Mouse (Mus musculus): ENCODE results near the gene Hbq1a. TPM values are rescaled to one million over a fixed set of nuclear protein-coding genes. Genes with fewer than 3 reads are reported as not detected.

Gene Hbq1a
- polyA plus RNA-seq, 1 experiment from 2014 or later: 1.2 TPM

DNA sequence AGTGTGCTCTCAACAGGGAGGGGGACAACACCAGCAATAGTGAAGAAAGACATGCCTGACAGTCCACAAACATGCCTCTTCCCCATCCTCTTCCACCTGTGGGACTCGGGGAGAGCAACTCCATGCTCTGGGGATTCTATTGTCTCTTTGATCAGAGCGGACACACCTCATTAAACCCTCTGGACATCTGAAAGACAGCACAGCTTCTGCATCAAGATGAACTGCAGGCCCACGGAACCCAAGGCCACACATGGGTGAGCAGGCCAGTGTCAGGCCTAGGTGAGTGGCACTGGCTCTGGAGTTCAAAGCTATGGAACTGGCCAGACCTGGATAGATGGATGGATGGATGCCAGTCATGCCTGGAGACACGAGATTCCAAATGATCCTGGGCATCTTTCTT, 9.6 kb downstream of the Hbq1a start:
- no peak overlapping the region for H3K4me2 ChIP-seq (ENCODE audit: low read length)
- H3K9ac ChIP-seq (ENCODE audit: low read length): no peak overlapping the region
- no peak overlapping the region for H3K4me3 ChIP-seq (ENCODE audit: control insufficient read depth in 1 of 2, insufficient read depth in 1 of 2, low read depth in 1 of 2, low read length in 2 of 2)
- H3K36me3 ChIP-seq (ENCODE audit: control insufficient read depth, insufficient read depth, low read length): no peaks in the 10 kb centered on the region
- no peaks in the 10 kb centered on the region for H3K27me3 ChIP-seq (ENCODE audit: control insufficient read depth, insufficient read depth, low read length)
- ATAC-seq (ENCODE audit: insufficient number of reproducible peaks, insufficient read depth, low FRiP score, low read depth): no peak
- WGBS: 61% methylated on average over 4 of the region's 4 CpGs
- H3K4me1 ChIP-seq (ENCODE audit: control insufficient read depth in 2 of 2, insufficient read depth in 2 of 2, low read length in 2 of 2): no peaks in the 10 kb centered on the region
- H3K9me3 ChIP-seq (ENCODE audit: control insufficient read depth, low read length): no peaks in the 10 kb centered on the region
- H3K27ac ChIP-seq (replicated peaks in 1 of 2; ENCODE audit: control insufficient read depth in 1 of 2, insufficient read depth in 1 of 2, low read depth in 2 of 2, low read length in 2 of 2): no peak overlapping the region

GRCm38 (mm10) chr11:32309928-32310327, 10.1 kb downstream of the Hbq1a start:
- Histone ChIP-seq H3K27ac (replicated peaks in 1 of 2; ENCODE audit: control insufficient read depth in 1 of 2, insufficient read depth in 1 of 2, low read depth in 2 of 2, low read length in 2 of 2) (no peak overlapping the region), H3K36me3 (ENCODE audit: control insufficient read depth, insufficient read depth, low read length) (no peaks in the 10 kb centered on the region), H3K9me3 (ENCODE audit: control insufficient read depth, low read length) (no peaks in the 10 kb centered on the region), H3K27me3 (ENCODE audit: control insufficient read depth, insufficient read depth, low read length) (no peaks in the 10 kb centered on the region), H3K4me3 (ENCODE audit: control insufficient read depth in 1 of 2, insufficient read depth in 1 of 2, low read depth in 1 of 2, low read length in 2 of 2) (no peak overlapping the region), H3K4me1 (ENCODE audit: control insufficient read depth in 2 of 2, insufficient read depth in 2 of 2, low read length in 2 of 2) (no peaks in the 10 kb centered on the region), H3K4me2 (ENCODE audit: low read length) (no peak overlapping the region), H3K9ac (ENCODE audit: low read length) (no peak overlapping the region)
- 68% methylated on average over 3 of the region's 3 CpGs for WGBS
- no peak for ATAC-seq (ENCODE audit: insufficient number of reproducible peaks, insufficient read depth, low FRiP score, low read depth)

- WGBS: 73% methylated on average over 3 of the region's 3 CpGs
- H3K36me3 ChIP-seq (ENCODE audit: control insufficient read depth, insufficient read depth, low read length): no peaks in the 10 kb centered on the region
- H3K4me1 ChIP-seq (ENCODE audit: control insufficient read depth in 2 of 2, insufficient read depth in 2 of 2, low read length in 2 of 2): peaks cover 2 to 3% of the 10 kb centered on the region in 2 experiments; a peak in 3 of 4 replicates
- no peak overlapping the region for H3K27ac ChIP-seq (replicated peaks in 1 of 2; ENCODE audit: control insufficient read depth in 1 of 2, insufficient read depth in 1 of 2, low read depth in 2 of 2, low read length in 2 of 2)
- no peak overlapping the region for H3K4me3 ChIP-seq (ENCODE audit: control insufficient read depth in 1 of 2, insufficient read depth in 1 of 2, low read depth in 1 of 2, low read length in 2 of 2)
- H3K9me3 ChIP-seq (ENCODE audit: control insufficient read depth, low read length): no peaks in the 10 kb centered on the region
- H3K4me2 ChIP-seq (ENCODE audit: low read length): no peak overlapping the region
- H3K27me3 ChIP-seq (ENCODE audit: control insufficient read depth, insufficient read depth, low read length): no peaks in the 10 kb centered on the region
- ATAC-seq (ENCODE audit: insufficient number of reproducible peaks, insufficient read depth, low FRiP score, low read depth): no peak
- H3K9ac ChIP-seq (ENCODE audit: low read length): no peak overlapping the region
Observed at GRCm38 (mm10) chr11:32316009-32316408, 16.1 kb downstream of the Hbq1a start.

GRCm38 (mm10) chr11:32320507-32321195, 20.8 kb downstream of the Hbq1a start:
- no peaks in the 10 kb centered on the region for H3K9me3 ChIP-seq (ENCODE audit: control insufficient read depth, low read length)
- H3K4me3 ChIP-seq (ENCODE audit: control insufficient read depth in 1 of 2, insufficient read depth in 1 of 2, low read depth in 1 of 2, low read length in 2 of 2): no peak overlapping the region
- 54% methylated on average over 11 of the region's 11 CpGs for WGBS
- H3K9ac ChIP-seq (ENCODE audit: low read length): no peak overlapping the region
- no peaks in the 10 kb centered on the region for H3K36me3 ChIP-seq (ENCODE audit: control insufficient read depth, insufficient read depth, low read length)
- no peaks in the 10 kb centered on the region; the same call in 1 of the 2 replicates for H3K27me3 ChIP-seq (ENCODE audit: control insufficient read depth, insufficient read depth, low read length)
- ATAC-seq (ENCODE audit: insufficient number of reproducible peaks, insufficient read depth, low FRiP score, low read depth): no peak
- peaks cover 3 to 4% of the 10 kb centered on the region in 2 experiments; a peak in 3 of 4 replicates for H3K4me1 ChIP-seq (ENCODE audit: control insufficient read depth in 2 of 2, insufficient read depth in 2 of 2, low read length in 2 of 2)
- H3K4me2 ChIP-seq (ENCODE audit: low read length): no peak overlapping the region
- H3K27ac ChIP-seq (replicated peaks in 1 of 2; ENCODE audit: control insufficient read depth in 1 of 2, insufficient read depth in 1 of 2, low read depth in 2 of 2, low read length in 2 of 2): no peak overlapping the region

- Histone ChIP-seq H3K36me3 (ENCODE audit: control insufficient read depth, insufficient read depth, low read length) (no peaks in the 10 kb centered on the region), H3K4me2 (ENCODE audit: low read length) (no peak overlapping the region), H3K4me3 (ENCODE audit: control insufficient read depth in 1 of 2, insufficient read depth in 1 of 2, low read depth in 1 of 2, low read length in 2 of 2) (no peak overlapping the region), H3K4me1 (ENCODE audit: control insufficient read depth in 2 of 2, insufficient read depth in 2 of 2, low read length in 2 of 2) (peaks cover 3 to 4% of the 10 kb centered on the region in 2 experiments; a peak in 3 of 4 replicates), H3K9ac (ENCODE audit: low read length) (no peak overlapping the region), H3K9me3 (ENCODE audit: control insufficient read depth, low read length) (no peaks in the 10 kb centered on the region), H3K27me3 (ENCODE audit: control insufficient read depth, insufficient read depth, low read length) (no peaks in the 10 kb centered on the region; the same call in 1 of the 2 replicates), H3K27ac (replicated peaks in 1 of 2; ENCODE audit: control insufficient read depth in 1 of 2, insufficient read depth in 1 of 2, low read depth in 2 of 2, low read length in 2 of 2) (no peak overlapping the region)
- ATAC-seq (ENCODE audit: insufficient number of reproducible peaks, insufficient read depth, low FRiP score, low read depth): no peak
- WGBS: 33% methylated on average over 8 of the region's 8 CpGs
Observed at GRCm38 (mm10) chr11:32321196-32321565, 21.3 kb downstream of the Hbq1a start.

- H3K4me1 ChIP-seq (ENCODE audit: control insufficient read depth in 2 of 2, insufficient read depth in 2 of 2, low read length in 2 of 2): peaks cover 3 to 4% of the 10 kb centered on the region in 2 experiments; a peak in 3 of 4 replicates
- no peak overlapping the region for H3K9ac ChIP-seq (ENCODE audit: low read length)
- no peaks in the 10 kb centered on the region for H3K36me3 ChIP-seq (ENCODE audit: control insufficient read depth, insufficient read depth, low read length)
- H3K9me3 ChIP-seq (ENCODE audit: control insufficient read depth, low read length): no peaks in the 10 kb centered on the region
- peak; percentile 59 for ATAC-seq (ENCODE audit: insufficient number of reproducible peaks, insufficient read depth, low FRiP score, low read depth)
- 0 out of 4 replicates have a peak overlapping the region, but pooled peaks of 1 of the 2 experiments have one; percentile 40 for H3K27ac ChIP-seq (replicated peaks in 1 of 2; ENCODE audit: control insufficient read depth in 1 of 2, insufficient read depth in 1 of 2, low read depth in 2 of 2, low read length in 2 of 2)
- H3K4me2 ChIP-seq (ENCODE audit: low read length): peak overlapping the region; percentile 56
- 12% methylated on average over 15 of the region's 15 CpGs for WGBS
- peak overlapping the region in 1 of 2 experiments; percentile 27; a peak in 2 of 4 replicates for H3K4me3 ChIP-seq (ENCODE audit: control insufficient read depth in 1 of 2, insufficient read depth in 1 of 2, low read depth in 1 of 2, low read length in 2 of 2)
- H3K27me3 ChIP-seq (ENCODE audit: control insufficient read depth, insufficient read depth, low read length): no peaks in the 10 kb centered on the region; the same call in 1 of the 2 replicates
Observed at GRCm38 (mm10) chr11:32324609-32325008, 24.7 kb downstream of the Hbq1a start.

- no peak overlapping the region for H3K9ac ChIP-seq (ENCODE audit: low read length)
- no peak overlapping the region for H3K4me3 ChIP-seq (ENCODE audit: control insufficient read depth in 1 of 2, insufficient read depth in 1 of 2, low read depth in 1 of 2, low read length in 2 of 2)
- no peaks in the 10 kb centered on the region for H3K27me3 ChIP-seq (ENCODE audit: control insufficient read depth, insufficient read depth, low read length)
- peak overlapping the region; percentile 11; the same call in 1 of the 2 replicates for H3K4me2 ChIP-seq (ENCODE audit: low read length)
- no peaks in the 10 kb centered on the region for H3K36me3 ChIP-seq (ENCODE audit: control insufficient read depth, insufficient read depth, low read length)
- peak overlapping the region in 1 of 2 experiments; percentile 46; a peak in 3 of 4 replicates for H3K27ac ChIP-seq (replicated peaks in 1 of 2; ENCODE audit: control insufficient read depth in 1 of 2, insufficient read depth in 1 of 2, low read depth in 2 of 2, low read length in 2 of 2)
- peaks cover 2 to 5% of the 10 kb centered on the region in 2 experiments; a peak in 2 of 4 replicates for H3K4me1 ChIP-seq (ENCODE audit: control insufficient read depth in 2 of 2, insufficient read depth in 2 of 2, low read length in 2 of 2)
- ATAC-seq (ENCODE audit: insufficient number of reproducible peaks, insufficient read depth, low FRiP score, low read depth): peak; percentile 66
- WGBS: 48% methylated on average over 6 of the region's 6 CpGs
- 0 out of 2 replicates have a peak, but pooled peaks cover 4% of the 10 kb centered on the region for H3K9me3 ChIP-seq (ENCODE audit: control insufficient read depth, low read length)
Observed at GRCm38 (mm10) chr11:32331075-32331474, 31.2 kb downstream of the Hbq1a start.

Data from heart, embryonic 14.5 days (tissue).